Comparison of ENCODE assay signal across 12 mouse cellular contexts in genomic region chr12:27537017-27537416, GRCm38 (mm10).
DNase-seq lines count a peak whose midpoint lies in the region; ATAC-seq and TF ChIP-seq lines count a peak whose summit lies in the region.
"Had no signal": no experiment of that assay in that cellular context is flagged by ENCODE, and none has a peak within 500 bp of the region (broad histone marks: within the 10 kb centered on the region; RNA-seq: fewer than 3 reads in every experiment).

No protein-coding gene starts in this region.

- H3K27me3 ChIP-seq in neural tube, embryonic 13.5 days, result no peaks in the 10 kb centered on the region
- no peaks in the 10 kb centered on the region for H3K27me3 ChIP-seq in intestine, embryonic 15.5 days (replicated peaks)
- H3K27me3 ChIP-seq in stomach, embryonic 16.5 days (ENCODE audit: control insufficient read depth, insufficient read depth, low read length), result no peaks in the 10 kb centered on the region
- H3K27me3 ChIP-seq: CH12.LX had no signal

- H3K36me3 ChIP-seq in neural tube, embryonic 13.5 days, result no peaks in the 10 kb centered on the region
- no peaks in the 10 kb centered on the region for H3K36me3 ChIP-seq in intestine, embryonic 15.5 days
- H3K36me3 ChIP-seq in stomach, embryonic 16.5 days (ENCODE audit: control insufficient read depth, insufficient read depth, low read length), result no peaks in the 10 kb centered on the region

- peak overlapping the region; percentile 25 for H3K4me2 ChIP-seq in neural tube, embryonic 13.5 days
- H3K4me2 ChIP-seq in intestine, embryonic 15.5 days (replicated peaks), result peak overlapping the region; percentile 33
- peak overlapping the region; percentile 30 for H3K4me2 ChIP-seq in stomach, embryonic 16.5 days (ENCODE audit: low read depth, low read length)

- no peak for DNase-seq in gastrocnemius, adult 2 months
- DNase-seq in gastrocnemius, adult 8-10 months (ENCODE audit: low spot score in 2 of 2), result no peak
- no peak for DNase-seq in neural tube, embryonic 10.5 days (ENCODE audit: extremely low spot score, low spot score)
- no peak for DNase-seq in left cerebral cortex, adult 18-20 months (ENCODE audit: low spot score in 2 of 2)
- DNase-seq in cerebellum, postnatal 4 days (ENCODE audit: low spot score in 2 of 2), result no peak
- DNase-seq: gastrocnemius, postnatal 10 days; kidney, postnatal 10 days; liver, postnatal 0 days had no signal

- peak; percentile 50; the same call in 1 of the 2 replicates for ATAC-seq in neural tube, embryonic 13.5 days (ENCODE audit: low read depth)
- ATAC-seq in intestine, embryonic 15.5 days, result no peak
- no peak for ATAC-seq in stomach, embryonic 16.5 days (ENCODE audit: insufficient read depth, low FRiP score)
- ATAC-seq: liver, postnatal 0 days had no signal

- WGBS in neural tube, embryonic 13.5 days, result 21% methylated on average over 9 of the region's 9 CpGs
- 42% methylated on average over 9 of the region's 9 CpGs for WGBS in intestine, embryonic 15.5 days
- 36% methylated on average over 9 of the region's 9 CpGs for WGBS in stomach, embryonic 16.5 days

- no peak overlapping the region for H3K27ac ChIP-seq in gastrocnemius, adult 2 months
- peak overlapping the region; percentile 74 for H3K27ac ChIP-seq in neural tube, embryonic 13.5 days (replicated peaks)
- H3K27ac ChIP-seq in intestine, embryonic 15.5 days, result no peak overlapping the region
- H3K27ac ChIP-seq in stomach, embryonic 16.5 days (ENCODE audit: low read length), result no peak overlapping the region

- peak overlapping the region; percentile 26 for H3K4me3 ChIP-seq in gastrocnemius, adult 2 months
- no peak overlapping the region for H3K4me3 ChIP-seq in neural tube, embryonic 13.5 days
- H3K4me3 ChIP-seq in intestine, embryonic 15.5 days (replicated peaks), result no peak overlapping the region
- H3K4me3 ChIP-seq in stomach, embryonic 16.5 days (replicated peaks; ENCODE audit: low read length), result no peak overlapping the region; the same call in 1 of the 2 replicates

- TF ChIP-seq CTCF in gastrocnemius, adult 2 months (IDR thresholded peaks at IDR 0.05), result no peak

- no peak overlapping the region for H3K9ac ChIP-seq in neural tube, embryonic 13.5 days
- H3K9ac ChIP-seq in intestine, embryonic 15.5 days, result no peak overlapping the region
- H3K9ac ChIP-seq in stomach, embryonic 16.5 days (ENCODE audit: low read length), result no peak overlapping the region
- H3K9ac ChIP-seq: liver, postnatal 0 days had no signal

- H3K4me1 ChIP-seq in neural tube, embryonic 13.5 days (replicated peaks), result peaks cover 23% of the 10 kb centered on the region
- H3K4me1 ChIP-seq in intestine, embryonic 15.5 days (replicated peaks), result no peaks in the 10 kb centered on the region
- H3K4me1 ChIP-seq in stomach, embryonic 16.5 days (ENCODE audit: control insufficient read depth, insufficient read depth, low read length), result no peaks in the 10 kb centered on the region

- no peaks in the 10 kb centered on the region for H3K9me3 ChIP-seq in neural tube, embryonic 13.5 days
- no peaks in the 10 kb centered on the region for H3K9me3 ChIP-seq in intestine, embryonic 15.5 days
- no peaks in the 10 kb centered on the region for H3K9me3 ChIP-seq in stomach, embryonic 16.5 days (replicated peaks; ENCODE audit: control insufficient read depth, low read length)

- intact Hi-C loops in gastrocnemius, adult 2 months (cut with DNase I), result no loop called here
